Mouse (Mus musculus): ENCODE data around the gene Stk36. TPM values are rescaled to one million over a fixed set of nuclear protein-coding genes. Genes with fewer than 3 reads are reported as not detected.
A peak's percentile ranks its signal among the peaks of the same experiment; 100 is the strongest.

Gene Stk36
- 1 to 10 TPM in 1 of 2 experiments, under 1 TPM in 1; 0.65 to 1.1 TPM for total RNA-seq (2021)

- peak; percentile 84 for DNase-seq
- intact Hi-C loops (cut with DNase I), result loop anchor here (1.0 to 5.0 kb wide), 2 partner anchors 12 to 711 kb away; no protein-coding TSS in a partner anchor
Measured at GRCm38 (mm10) chr1:74601267-74601962, at the start of gene Stk36, which contains the start of gene Rnf25. Gene Stk36 (plus strand): TSS chr1:74601445. Gene Rnf25 (minus strand): TSS chr1:74601397.

DNA sequence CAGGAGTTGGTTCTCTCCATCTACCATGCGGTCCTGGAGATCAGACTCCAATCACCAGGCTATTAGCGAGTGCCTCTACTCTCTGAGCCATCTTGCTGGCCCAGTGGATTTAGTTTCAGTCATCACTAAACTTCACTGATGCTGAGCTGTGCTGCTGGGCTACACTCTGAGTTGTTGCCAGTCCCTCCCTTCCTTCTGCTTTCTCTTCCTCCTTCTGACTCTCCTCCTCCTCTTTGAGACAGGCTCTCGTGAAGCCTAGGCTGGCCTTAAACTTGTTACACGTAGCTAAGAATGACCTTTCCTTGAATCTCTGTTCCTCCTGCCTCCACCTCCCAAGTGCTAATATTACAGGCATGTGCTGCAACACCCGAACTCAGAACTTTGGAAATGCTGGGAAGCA is 42.2 kb upstream of the Stk36 start:
- intact Hi-C loops (cut with DNase I), result no loop called here
- DNase-seq, result no peak

DNA sequence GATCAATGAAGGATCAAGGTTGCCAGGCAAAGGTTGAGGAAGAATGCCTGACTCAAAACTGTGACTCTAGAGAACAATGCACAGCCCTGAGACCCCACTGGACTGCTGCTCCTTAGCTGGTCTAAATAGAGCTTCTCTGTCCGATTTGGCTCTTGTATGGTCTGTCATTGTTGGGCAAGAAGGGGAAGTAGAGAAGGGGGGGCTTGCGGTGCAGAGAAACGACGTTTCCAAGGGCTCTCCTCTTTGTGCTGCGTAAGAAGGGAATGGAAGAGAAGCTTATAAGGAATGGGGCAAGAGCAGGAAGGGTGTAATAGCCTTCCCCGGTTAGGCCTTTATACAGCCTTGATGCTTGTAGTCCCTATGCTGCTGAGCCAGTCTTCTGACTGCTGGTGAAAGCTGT is 35.4 kb upstream of the Stk36 start:
- intact Hi-C loops (cut with DNase I), result no loop called here
- no peak for DNase-seq

- no peak for DNase-seq
- intact Hi-C loops (cut with DNase I), result no loop called here
Measured at GRCm38 (mm10) chr1:74569739-74570719, 31.2 kb upstream of the Stk36 start.

DNA sequence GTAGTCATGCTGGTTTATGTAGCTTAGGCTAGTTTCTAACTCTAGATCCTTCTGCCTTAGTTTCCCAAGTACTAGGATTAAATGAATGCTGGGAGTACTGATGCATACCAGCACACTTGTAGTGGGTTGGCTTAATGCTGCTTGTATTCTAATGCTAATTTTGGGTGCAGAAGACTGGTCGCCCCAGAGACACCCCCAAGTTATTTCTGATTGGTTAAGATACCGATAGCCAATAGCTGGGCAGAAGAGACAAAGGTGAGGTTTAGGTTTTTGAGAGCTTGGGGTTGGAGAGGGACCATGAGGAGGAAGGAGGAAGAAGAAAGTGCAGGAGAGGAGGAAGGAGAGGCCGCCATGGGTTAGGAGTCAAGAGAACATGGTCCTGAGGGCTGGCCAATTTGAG is 18.6 kb upstream of the Stk36 start:
- intact Hi-C loops (cut with DNase I), result loop anchor here (10.0 kb wide), 2 partner anchors 82 to 188 kb away; partner anchors contain the start of genes Ctdsp1 and Ttll4
- DNase-seq, result no peak

GRCm38 (mm10) chr1:74584616-74585398 is 16.4 kb upstream of the Stk36 start:
- intact Hi-C loops (cut with DNase I), result loop anchor here (5.0 to 10.0 kb wide), 4 partner anchors 78 to 732 kb away; partner anchors contain the start of genes Cnot9, Ctdsp1, Dnpep and Ttll4

DNA sequence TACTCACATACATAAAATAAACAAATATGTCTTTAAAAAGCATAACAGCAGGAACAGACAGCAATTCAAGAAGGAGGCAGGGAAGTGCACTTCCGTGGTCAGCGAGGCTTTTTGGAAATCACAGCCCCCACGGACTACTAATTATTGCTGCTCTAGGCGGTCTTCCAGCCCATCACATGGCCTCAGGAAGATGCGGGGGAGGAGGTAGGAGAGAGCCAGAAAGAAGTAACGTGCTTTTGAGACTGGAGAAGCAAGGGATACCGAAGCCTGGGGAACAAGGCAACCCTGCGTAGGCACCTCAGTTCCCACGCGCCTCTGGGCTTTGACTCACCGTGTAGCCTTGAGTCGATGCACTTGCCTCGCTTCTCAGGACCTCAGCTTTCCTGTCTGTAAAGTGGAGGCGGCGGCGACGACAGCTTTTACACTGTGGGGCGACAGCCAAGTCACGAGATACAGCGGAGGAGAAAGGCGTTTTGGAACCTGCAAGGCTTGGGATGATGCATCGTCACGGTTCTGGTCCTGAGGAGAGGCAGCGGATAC is 13.9 kb upstream of the Stk36 start:
- intact Hi-C loops (cut with DNase I), result loop anchor here (5.0 to 10.0 kb wide), 4 partner anchors 77 to 730 kb away; partner anchors contain the start of genes Cnot9, Ctdsp1, Dnpep and Ttll4
- no peak for DNase-seq

More at GRCm38 (mm10) chr1:74584616-74585398, 16.4 kb upstream of the Stk36 start:
- peak in 1 of 2 experiments; percentile 26 for DNase-seq

- intact Hi-C loops (cut with DNase I), result loop anchor here (5.0 to 10.0 kb wide), 4 partner anchors 77 to 729 kb away; partner anchors contain the start of genes Cnot9, Ctdsp1, Dnpep and Ttll4
- DNase-seq, result peak; percentile 99
Measured at GRCm38 (mm10) chr1:74587773-74588445, 13.3 kb upstream of the Stk36 start, which contains the start of the genes Zfp142 and Bcs1l. Gene Zfp142 (minus strand): TSS chr1:74588246. Gene Bcs1l (plus strand): TSS chr1:74588289.

- intact Hi-C loops (cut with DNase I), result no loop called here
- no peak for DNase-seq
Measured at GRCm38 (mm10) chr1:74594434-74594833, 6.8 kb upstream of the Stk36 start.

GRCm38 (mm10) chr1:74600501-74601266 is 561 bp upstream of the Stk36 start:
- DNase-seq, result no peak

GRCm38 (mm10) chr1:74624183-74624582 is 22.9 kb downstream of the Stk36 start:
- intact Hi-C loops (cut with DNase I), result no loop called here
- no peak for DNase-seq

More at GRCm38 (mm10) chr1:74600501-74601266, 561 bp upstream of the Stk36 start:
- intact Hi-C loops (cut with DNase I), result loop anchor here (1.0 to 5.0 kb wide), 2 partner anchors 11 to 712 kb away; no protein-coding TSS in a partner anchor

GRCm38 (mm10) chr1:74626076-74626475 is 24.8 kb downstream of the Stk36 start:
- DNase-seq, result no peak
- intact Hi-C loops (cut with DNase I), result no loop called here

DNA sequence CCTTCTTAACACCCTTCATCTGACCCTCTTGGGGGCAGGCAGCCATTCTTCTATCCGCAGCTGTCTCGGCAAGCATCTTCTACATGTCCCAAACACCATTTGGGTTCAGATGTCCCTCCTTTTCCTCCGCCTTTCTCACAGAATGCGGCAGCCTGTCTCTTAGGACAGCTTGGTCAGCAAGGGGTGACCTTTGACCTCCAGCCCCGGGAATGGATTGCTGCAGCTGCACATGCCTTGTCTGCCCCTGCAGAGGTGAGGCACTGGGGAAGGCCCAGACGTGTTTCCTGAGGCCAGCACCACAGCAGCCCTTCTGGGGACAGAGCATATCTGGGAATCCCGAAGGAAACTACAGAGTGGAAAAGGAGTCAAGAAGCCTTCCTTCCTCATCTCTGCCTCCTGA is 26.8 kb downstream of the Stk36 start:
- intact Hi-C loops (cut with DNase I), result no loop called here
- DNase-seq, result no peak

GRCm38 (mm10) chr1:74632734-74633133 is 31.5 kb downstream of the Stk36 start:
- intact Hi-C loops (cut with DNase I), result no loop called here
- DNase-seq, result no peak

- DNase-seq, result no peak
- intact Hi-C loops (cut with DNase I), result no loop called here
Measured at GRCm38 (mm10) chr1:74643524-74643923, 42.3 kb downstream of the Stk36 start.

DNA sequence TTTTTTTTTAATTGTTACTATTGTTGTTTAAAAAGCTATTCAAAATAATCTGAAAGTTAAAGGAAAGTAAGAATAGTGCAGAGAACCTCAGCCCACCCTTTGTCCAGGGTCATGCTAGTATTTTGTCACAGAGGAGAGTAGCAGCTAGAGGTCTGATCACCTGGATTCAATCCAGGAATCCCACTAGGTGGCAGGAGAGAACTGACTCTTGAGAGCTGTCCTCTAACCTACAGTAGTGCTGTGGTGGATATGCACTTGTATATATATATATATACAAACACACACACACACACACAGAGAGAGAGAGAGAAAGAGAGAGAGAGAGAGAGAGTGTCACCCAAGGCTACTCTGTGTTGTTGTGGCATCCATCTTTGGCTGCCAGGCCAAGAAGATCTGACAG is 42.7 kb downstream of the Stk36 start:
- intact Hi-C loops (cut with DNase I), result loop anchor here (1.0 kb wide), 1 partner anchor 115 kb away; no protein-coding TSS in a partner anchor
- DNase-seq, result no peak

- intact Hi-C loops (cut with DNase I), result loop anchor here (10.0 kb wide), 1 partner anchor 77 kb away; the partner anchor contains the start of genes Bcs1l and Zfp142
Measured at GRCm38 (mm10) chr1:74661448-74662195, 60.4 kb downstream of the Stk36 start, which contains the start of gene Ttll4. Gene Ttll4 (plus strand): TSS chr1:74661745.

More at GRCm38 (mm10) chr1:74661448-74662195, 60.4 kb downstream of the Stk36 start, which contains the start of gene Ttll4:
- peak; percentile 90 to 94 for DNase-seq

All from heart, postnatal 36 days (tissue).